Mouse (Mus musculus) G1E (cell line): ENCODE measurements around the gene Foxo1. TPM values are rescaled to one million over a fixed set of nuclear protein-coding genes. Genes with fewer than 3 reads are reported as not detected.

ENCODE experiments used
- ATAC-seq: 2 replicates; pipeline ENCODE4 v1.8.0; 2016; ENCODE audit warnings: mild to moderate bottlenecking; ENCODE audit not compliant: insufficient number of reproducible peaks, poor library complexity, low FRiP score, severe bottlenecking; ENCODE audit errors: extremely low read depth
- DNase-seq: peaks from one replicate; pipeline ENCODE4 v3.0.0; 2012; ENCODE audit warnings: low spot score
- H3K27me3 ChIP-seq: 2 replicates; pipeline ENCODE4 v1.6.1; 2012; ENCODE audit warnings: mild to moderate bottlenecking, low read length, inconsistent platforms; ENCODE audit not compliant: insufficient read depth
- H3K36me3 ChIP-seq: replicated peaks from 2 replicates; pipeline ENCODE3; 2012; ENCODE audit warnings: mild to moderate bottlenecking, inconsistent platforms
- H3K4me1 ChIP-seq: 2 replicates; pipeline ENCODE4 v1.6.1; 2012; ENCODE audit warnings: low read depth, low read length, inconsistent platforms, mixed read lengths; ENCODE audit not compliant: insufficient read depth
- H3K4me3 ChIP-seq: 2 replicates; pipeline ENCODE4 v1.5.1; 2012; ENCODE audit warnings: low read depth, mild to moderate bottlenecking, inconsistent platforms, low read length, moderate library complexity, mixed read lengths
- H3K9me3 ChIP-seq: replicated peaks from 2 replicates; pipeline ENCODE4 v1.6.1; 2012; ENCODE audit warnings: inconsistent platforms
- CTCF ChIP-seq: IDR thresholded peaks from 2 replicates; pipeline ENCODE4 v1.5.1; 2012; ENCODE audit warnings: low read depth, low read length, inconsistent platforms, mixed read lengths
- GATA1 ChIP-seq: IDR thresholded peaks from 2 replicates; pipeline ENCODE4 v1.6.1; 2012; ENCODE audit warnings: borderline replicate concordance, low read length, inconsistent platforms, mixed read lengths
- GATA2 ChIP-seq: IDR thresholded peaks from 2 replicates; pipeline ENCODE4 v1.6.1; 2012; ENCODE audit warnings: low read depth, low read length, inconsistent platforms, borderline replicate concordance
- POLR2AphosphoS5 ChIP-seq: IDR thresholded peaks from 2 replicates; pipeline ENCODE4 v1.6.1; 2012; ENCODE audit warnings: low read depth, low read length, inconsistent platforms; ENCODE audit not compliant: insufficient replicate concordance
- TAL1 ChIP-seq: conservative IDR thresholded peaks from 2 replicates; pipeline ENCODE4 v1.6.1; 2012; ENCODE audit warnings: low read depth, low read length, inconsistent platforms, mixed read lengths
- polyA plus RNA-seq: library from polyadenylated mRNA; stranded (reverse); fragments of >175 nt; gene quantifications from 2 replicates; pipeline ENCODE4 v1.2.3, GENCODE M21; 2012
- total RNA-seq, 2 experiments: library from RNA; stranded (forward) in 1 of 2; stranded (reverse) in 1 of 2; fragments of 200-1000 nt in 1 of 2; fragments of >200 nt in 1 of 2; fragmentation: Nextera tagmentation in 1 of 2; gene quantifications; 2 replicates each; pipeline ENCODE4 v1.2.3; 2014 to 2017

The Foxo1 gene
- total and polyA plus RNA-seq, 3 experiments, result 0.11 TPM; not detected in 2

DNA sequence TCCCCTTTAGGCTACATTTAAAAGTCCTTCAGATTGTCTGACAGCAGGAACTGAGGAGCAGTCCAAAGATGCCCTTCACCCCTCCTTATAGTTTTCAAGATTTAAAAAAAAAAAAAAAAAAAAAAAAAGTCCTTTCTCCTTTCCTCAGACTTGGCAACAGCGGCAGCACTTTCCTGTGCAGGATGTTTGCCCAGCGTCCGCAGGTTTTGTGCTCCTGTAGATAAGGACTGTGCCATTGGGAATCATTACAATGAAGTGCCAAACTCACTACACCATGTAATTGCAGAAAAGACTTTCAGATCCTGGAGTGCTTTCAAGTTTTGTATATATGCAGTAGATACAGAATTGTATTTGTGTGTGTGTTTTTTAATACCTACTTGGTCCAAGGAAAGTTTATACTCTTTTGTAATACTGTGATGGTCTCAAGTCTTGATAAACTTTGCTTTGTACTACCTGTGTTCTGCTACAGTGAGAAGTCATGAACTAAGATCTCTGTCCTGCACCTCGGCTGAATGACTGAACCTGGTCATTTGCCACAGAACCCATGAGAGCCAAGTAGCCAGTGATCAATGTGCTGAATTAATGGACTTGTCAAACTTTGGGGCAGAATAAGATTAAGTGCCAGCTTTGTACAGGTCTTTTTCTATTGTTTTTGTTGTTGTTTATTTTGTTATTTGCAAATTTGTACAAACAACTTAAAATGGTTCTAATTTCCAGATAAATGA is 79.0 kb downstream of the Foxo1 start:
- DNase-seq, result no peak
- ATAC-seq, result no peak
- Histone ChIP-seq H3K9me3 (peaks cover 48% of the 10 kb centered on the region), H3K36me3 (no peaks in the 10 kb centered on the region), H3K4me3 (no peak overlapping the region), H3K4me1 (no peaks in the 10 kb centered on the region), H3K27me3 (no peaks in the 10 kb centered on the region)
- TF ChIP-seq GATA2 (no peak), GATA1 (no peak), CTCF (no peak), TAL1 (no peak), POLR2AphosphoS5 (no peak)

DNA sequence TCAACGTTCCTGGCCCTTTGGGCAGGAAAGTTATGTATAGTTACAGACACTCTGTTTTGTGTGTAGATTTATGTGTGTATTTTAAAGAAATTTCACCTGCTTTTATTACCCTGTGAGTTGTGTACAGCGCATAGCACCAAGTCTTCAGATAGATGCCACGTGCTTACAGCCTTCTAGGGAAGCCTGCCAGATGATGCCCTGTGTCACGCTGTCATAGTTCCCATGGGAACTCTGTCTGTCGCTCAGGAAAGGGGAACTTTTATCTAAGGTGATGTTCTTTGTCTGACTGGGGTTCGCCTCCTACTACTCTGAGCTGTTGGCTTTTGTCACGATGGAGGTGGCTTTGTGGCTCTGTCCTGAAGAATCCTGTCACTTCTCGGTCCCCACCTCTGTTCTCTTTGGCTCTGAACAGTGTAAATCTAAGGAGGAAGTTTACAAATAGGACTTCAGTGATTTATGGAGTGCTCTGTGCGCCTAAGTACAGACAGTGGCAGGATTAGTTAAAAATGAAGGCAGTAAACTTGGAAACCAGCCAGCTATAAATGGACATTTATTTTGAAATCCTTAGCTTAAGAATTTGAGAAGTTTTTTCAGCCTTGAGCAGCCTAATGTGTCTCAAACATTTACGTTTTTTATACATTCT is 80.0 kb downstream of the Foxo1 start:
- Histone ChIP-seq H3K4me3 (no peak overlapping the region), H3K9me3 (peaks cover 45% of the 10 kb centered on the region), H3K4me1 (no peaks in the 10 kb centered on the region), H3K27me3 (no peaks in the 10 kb centered on the region), H3K36me3 (no peaks in the 10 kb centered on the region)
- ATAC-seq (no peak), DNase-seq (no peak)
- TF ChIP-seq POLR2AphosphoS5 (no peak), CTCF (no peak), GATA1 (no peak), GATA2 (no peak), TAL1 (no peak)

GRCm38 (mm10) chr3:52350636-52351035 is 82.5 kb downstream of the Foxo1 start:
- Histone ChIP-seq H3K9me3 (peaks cover 38% of the 10 kb centered on the region), H3K4me3 (no peak overlapping the region), H3K27me3 (no peaks in the 10 kb centered on the region), H3K36me3 (no peaks in the 10 kb centered on the region), H3K4me1 (no peaks in the 10 kb centered on the region)
- ATAC-seq (no peak), DNase-seq (no peak)
- TF ChIP-seq CTCF (no peak), GATA2 (no peak)

DNA sequence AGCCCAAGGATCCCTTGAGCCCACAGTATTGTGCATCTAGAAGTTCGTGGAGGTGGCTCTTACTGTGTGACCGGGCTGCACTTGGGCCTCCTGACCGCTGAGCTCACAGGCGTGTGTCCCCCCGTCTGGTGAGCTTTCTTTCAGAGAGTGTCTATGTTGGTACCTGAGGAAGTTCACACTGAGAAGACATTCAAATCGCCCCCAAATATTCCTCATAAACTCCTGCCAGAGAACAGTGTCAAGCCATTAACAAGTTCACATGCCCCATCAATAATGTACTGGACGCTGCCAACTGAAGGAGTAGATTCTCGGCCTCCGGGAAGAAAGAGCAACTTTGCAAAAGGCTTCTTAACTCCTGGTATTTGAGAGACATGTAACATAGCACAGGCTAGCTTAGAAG is 83.8 kb downstream of the Foxo1 start:
- H3K4me1 ChIP-seq, result no peaks in the 10 kb centered on the region
- DNase-seq, result no peak
- H3K4me3 ChIP-seq, result no peak overlapping the region
- no peaks in the 10 kb centered on the region for H3K36me3 ChIP-seq
- TF ChIP-seq GATA1 (no peak), POLR2AphosphoS5 (no peak), TAL1 (no peak), GATA2 (no peak), CTCF (no peak)
- H3K27me3 ChIP-seq, result no peaks in the 10 kb centered on the region
- peaks cover 37% of the 10 kb centered on the region for H3K9me3 ChIP-seq
- ATAC-seq, result no peak

DNA sequence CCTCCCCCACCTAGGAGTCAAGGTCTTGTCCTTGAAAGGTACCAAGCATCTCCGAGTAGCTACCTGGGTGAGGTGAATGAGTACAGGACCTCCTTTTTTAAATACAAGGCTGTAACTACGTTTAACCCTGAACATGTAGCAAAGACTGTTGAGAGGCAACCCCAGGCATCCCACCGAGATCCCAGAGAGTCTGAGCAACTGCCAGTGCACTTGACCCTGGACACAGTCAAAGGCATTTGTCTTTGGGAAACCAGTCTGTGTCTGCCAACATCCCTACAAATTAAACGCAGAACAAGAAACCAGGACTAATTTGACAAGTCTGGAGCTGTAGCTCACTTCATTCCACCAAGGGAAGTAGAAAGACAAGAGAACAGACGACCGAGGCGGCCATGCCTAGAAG is 86.1 kb downstream of the Foxo1 start:
- TF ChIP-seq GATA2 (no peak), GATA1 (no peak), TAL1 (no peak), CTCF (no peak), POLR2AphosphoS5 (no peak)
- ATAC-seq, result no peak
- no peaks in the 10 kb centered on the region for H3K27me3 ChIP-seq
- peaks cover 46% of the 10 kb centered on the region for H3K9me3 ChIP-seq
- no peaks in the 10 kb centered on the region for H3K36me3 ChIP-seq
- no peak for DNase-seq
- H3K4me3 ChIP-seq, result no peak overlapping the region
- H3K4me1 ChIP-seq, result no peaks in the 10 kb centered on the region

DNA sequence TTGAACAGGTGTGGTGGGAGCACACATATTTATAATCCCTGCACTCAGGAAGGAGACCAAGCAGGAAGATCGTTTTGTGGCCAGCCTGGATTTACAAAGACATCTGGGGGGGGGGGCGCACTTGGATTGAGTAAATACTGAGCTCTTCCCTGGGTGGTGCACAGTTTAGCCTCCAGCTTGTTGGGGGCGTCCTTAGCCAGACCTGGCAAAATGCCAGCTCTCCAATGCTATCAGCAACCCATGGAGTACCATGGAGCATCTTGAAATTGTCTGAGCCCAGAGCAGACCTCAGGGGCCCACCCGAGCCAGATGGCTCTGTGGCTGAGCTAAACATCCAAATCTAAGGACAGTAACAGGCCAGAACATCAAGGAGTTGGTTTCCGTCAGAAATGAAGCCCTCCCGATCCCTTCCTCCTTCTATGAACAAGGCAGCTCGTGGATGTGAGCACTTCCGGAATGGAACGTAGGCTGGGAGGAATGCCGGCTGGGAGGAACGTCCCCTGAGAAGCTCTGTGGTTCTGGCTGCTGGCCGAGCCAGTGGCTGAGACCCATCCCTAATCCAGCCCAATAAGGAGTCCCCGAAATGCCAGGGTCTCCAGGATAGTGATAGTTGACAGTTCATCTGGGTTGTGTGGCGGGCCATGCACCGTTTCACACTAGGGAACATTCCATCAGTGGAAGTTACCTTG is 89.3 kb downstream of the Foxo1 start:
- no peak overlapping the region for H3K4me3 ChIP-seq
- H3K4me1 ChIP-seq, result no peaks in the 10 kb centered on the region
- no peaks in the 10 kb centered on the region for H3K27me3 ChIP-seq
- TF ChIP-seq POLR2AphosphoS5 (no peak), GATA2 (no peak), GATA1 (no peak), TAL1 (no peak), CTCF (no peak)
- H3K36me3 ChIP-seq, result no peaks in the 10 kb centered on the region
- no peak for ATAC-seq
- H3K9me3 ChIP-seq, result peaks cover 36% of the 10 kb centered on the region
- no peak for DNase-seq
